Mouse (Mus musculus): ENCODE results near the gene D10Wsu102e.

DNA sequence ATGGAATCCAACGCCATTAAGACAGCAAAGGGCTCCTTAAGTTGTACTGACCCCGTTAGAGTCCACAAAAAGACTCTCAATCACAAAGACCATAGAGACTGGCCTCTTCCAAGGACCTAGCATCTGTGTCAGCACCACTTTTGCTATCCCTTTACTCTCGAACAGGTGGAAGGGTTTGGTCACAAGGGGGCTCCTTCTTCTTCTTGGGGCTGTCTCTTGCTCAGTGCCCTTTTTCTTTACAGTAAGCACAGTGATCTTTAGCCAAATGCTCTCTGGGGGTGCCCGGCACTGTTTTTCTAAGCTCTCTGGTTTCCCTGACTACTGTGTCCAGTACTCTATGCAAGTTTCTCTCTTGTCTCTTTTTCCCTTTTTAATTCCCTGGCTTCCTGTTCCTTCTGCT lies 22.5 kb downstream of the D10Wsu102e start:
- TF ChIP-seq GATA1 (IDR thresholded peaks at IDR 0.05; ENCODE audit: borderline replicate concordance, low read length) (no peak), FLI1 (IDR thresholded peaks at IDR 0.05; ENCODE audit: low read length) (no peak)
